Mouse (Mus musculus): ENCODE measurements at regions not wholly inside any gene's neighbourhood (a gene's known extent, or its start where the extent isn't known, plus 50 kb on each side); places are given as distances from the start of the nearest gene placed in this dataset.

DNA sequence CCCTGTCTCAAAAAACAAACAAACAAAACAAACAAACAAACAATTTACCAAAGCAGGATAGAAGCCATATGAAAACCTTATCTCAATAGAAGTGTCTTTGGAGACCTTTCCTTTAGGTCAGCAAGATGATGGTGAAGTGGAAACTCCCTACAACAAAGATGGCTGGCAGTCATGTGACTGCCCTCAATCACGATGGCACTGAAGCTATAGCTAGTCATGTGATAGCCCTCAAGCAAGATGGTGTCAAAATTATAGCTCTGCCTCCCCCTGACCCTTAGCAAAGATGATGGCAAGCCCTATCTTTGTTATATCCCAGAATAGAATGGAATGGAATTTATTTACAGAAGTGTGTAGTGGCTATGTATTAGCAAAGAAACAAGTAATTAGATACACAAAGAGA lies 423.2 kb downstream of the 1810013L24Rik start:
- no peak for DNase-seq (ENCODE audit: low spot score in 2 of 2)

DNA sequence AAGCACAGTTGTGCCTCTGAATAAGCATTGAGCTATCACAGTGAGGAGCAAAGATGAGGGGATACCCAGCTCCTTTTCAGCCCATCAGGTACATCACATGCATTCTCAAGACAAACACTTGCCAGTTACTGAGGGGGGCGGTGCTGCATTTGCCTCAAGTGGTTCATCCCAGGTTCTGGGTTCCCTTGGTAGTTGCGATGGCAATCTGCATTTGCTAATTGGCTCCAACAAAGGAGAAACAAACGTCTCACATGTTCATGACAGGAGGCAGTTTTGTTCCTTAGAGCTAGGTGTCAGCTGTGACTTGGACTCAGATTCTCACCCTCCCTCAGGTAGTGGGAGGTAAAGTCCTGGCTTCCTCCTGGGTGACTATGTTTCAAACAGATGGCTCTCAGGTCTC lies 425.5 kb downstream of the 1810013L24Rik start:
- DNase-seq (ENCODE audit: low spot score in 2 of 2): no peak

DNA sequence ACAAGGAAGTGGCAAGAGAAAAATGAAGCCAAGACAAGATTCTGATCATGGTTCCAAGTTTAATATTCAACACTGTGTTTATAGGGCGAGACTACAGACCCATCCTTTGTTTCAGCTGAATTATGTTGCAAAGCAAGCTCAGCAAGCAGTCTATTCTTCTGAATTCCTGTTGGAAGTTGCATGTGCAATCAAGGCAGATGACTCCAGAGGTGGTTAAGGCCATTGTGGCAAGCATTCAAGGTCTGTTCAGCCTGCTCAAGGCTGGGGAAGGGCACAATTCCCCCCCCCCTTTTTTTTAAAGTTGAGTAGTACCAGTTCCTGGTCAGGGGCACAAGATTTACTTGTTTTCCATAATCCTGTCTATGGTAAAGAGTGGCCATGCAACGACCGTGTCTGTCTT lies 431.1 kb downstream of the 1810013L24Rik start:
- DNase-seq (ENCODE audit: low spot score in 2 of 2): no peak

DNA sequence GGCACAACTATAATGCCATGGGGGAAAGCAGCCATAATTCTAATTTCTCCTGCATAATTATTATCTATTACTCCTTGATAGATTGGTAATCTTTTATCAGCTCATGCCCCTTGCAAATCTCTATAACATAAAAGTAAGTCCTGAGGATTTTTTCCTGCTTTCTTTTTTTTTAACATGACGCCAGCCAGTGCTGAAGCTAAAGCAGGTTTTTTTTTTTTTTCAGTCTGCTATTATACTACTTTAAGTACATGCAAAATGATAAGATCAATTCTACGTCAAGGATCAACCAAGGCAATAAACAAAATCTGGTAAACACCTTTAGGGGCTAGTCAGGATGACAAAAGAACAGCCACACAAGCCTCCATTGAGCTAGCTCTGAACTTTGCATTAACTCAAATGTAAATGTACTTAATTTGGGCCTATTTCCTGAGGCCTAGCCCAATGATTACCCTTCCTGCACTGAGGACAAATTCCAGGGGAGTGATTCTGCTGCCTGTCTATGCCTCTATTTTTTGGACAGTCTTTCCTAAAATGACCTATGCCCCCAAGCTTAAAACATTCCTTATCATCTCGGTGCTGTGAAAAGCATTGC lies 434.8 kb downstream of the 1810013L24Rik start:
- DNase-seq (ENCODE audit: low spot score in 2 of 2): no peak

DNA sequence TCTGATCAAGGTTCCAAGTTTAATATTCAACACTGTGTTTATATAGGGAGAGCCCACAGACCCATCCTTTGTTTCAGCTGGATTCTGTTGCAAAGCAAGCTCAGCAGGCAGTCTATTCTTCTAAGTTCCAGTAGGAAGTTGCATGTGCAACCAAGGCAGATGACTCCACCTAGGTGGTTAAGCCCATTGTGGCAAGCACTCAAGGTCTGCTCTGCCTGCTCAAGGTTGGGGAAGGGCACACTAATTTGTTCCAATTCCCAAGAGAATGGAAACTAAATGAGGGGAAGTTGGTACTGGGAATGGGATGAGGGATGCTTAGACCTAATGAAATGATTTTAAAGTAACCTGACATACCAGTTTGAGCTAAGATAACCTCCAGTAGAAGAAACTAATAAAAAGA lies 437.3 kb downstream of the 1810013L24Rik start:
- no peak for DNase-seq (ENCODE audit: low spot score in 2 of 2)

DNA sequence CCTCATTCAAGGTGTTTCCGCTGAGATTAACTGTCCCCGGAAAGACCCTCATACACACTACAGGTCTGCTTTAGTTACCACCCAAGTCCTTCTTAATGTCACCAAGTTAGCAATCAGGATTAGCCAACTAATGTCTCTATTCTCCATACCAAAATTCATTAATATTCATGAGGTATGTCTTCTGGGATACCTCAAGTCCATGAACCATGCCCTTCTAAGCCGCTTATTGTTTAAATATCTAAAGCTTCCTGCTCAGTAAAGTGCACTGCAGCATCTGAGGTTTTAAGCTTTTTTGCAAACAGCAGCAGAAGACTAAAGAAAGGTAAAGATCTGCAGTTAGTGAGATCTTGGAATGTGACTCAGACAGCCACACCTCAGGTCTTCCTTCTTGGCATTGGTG lies 440.2 kb downstream of the 1810013L24Rik start:
- no peak for DNase-seq (ENCODE audit: low spot score in 2 of 2)

DNA sequence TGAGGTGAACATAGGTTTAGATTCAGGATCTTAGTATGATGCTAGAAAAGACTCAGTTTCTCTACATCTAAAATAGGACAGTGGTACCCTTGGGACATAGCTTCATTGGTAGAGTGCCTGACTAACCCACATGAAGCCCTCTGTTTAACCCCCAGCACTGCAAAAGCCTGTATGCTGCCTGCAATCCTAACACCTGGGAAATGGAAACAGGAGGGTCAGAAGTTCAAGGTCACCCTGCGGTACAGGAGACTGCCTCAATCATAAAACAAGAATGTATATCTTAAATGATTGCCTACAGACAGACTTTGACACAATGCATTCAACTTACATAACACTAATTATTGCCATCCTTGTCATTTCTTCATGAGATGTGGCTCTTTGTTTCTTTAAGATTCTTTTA lies 440.8 kb downstream of the 1810013L24Rik start:
- no peak for DNase-seq (ENCODE audit: low spot score in 2 of 2)

DNA sequence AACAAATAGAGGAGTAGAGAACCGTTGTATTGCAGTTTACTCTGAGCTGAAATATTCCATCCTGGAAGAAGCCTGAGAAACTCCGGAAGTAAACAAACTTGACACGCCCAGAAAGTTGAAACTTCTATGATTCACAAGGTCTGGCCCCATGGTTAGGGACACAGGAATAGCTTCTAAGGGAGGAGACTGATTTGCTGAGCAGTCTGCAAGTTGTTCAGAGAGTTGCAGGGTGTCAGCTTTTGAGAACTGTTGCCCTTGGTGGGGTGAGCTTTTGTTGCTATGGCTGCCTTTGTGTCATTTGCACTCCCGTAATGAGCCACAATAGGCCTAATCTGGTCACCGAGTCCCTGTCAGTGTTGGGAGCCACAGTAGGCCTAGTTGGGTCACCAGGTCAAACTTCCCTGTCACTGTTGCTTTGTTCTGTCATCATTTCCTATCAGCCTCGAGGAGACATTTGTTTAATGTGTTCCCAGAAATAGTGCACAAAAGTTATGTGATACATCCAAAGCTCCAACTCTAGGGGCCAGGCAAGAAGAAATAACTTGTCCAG lies 443.9 kb downstream of the 1810013L24Rik start:
- no peak for DNase-seq (ENCODE audit: low spot score in 2 of 2)

DNA sequence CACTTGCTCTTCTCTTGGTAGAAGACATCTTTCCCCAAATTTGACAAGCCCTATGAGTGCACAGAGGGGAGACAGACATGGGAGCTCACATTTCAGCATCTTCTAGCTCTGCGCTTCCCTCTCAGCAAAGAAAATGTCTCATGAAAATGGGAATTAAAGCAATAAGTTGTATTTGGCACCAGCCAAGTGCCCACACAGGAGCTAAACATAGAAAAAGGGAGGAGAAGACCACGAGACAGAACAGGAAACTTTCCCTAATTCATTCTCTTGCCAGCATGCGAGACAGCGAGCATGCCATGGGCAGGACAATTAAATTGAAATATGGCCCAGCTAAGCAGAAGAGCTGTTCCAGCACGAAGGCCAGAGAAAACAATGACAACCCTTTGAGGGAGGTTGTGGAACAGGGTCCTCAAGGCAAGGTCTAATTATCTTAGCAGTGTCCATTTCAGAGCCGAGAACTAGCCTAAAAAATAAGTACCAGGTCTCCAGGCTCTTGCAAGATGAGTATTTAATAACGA lies 444.7 kb downstream of the 1810013L24Rik start:
- DNase-seq (ENCODE audit: low spot score in 2 of 2): no peak

DNA sequence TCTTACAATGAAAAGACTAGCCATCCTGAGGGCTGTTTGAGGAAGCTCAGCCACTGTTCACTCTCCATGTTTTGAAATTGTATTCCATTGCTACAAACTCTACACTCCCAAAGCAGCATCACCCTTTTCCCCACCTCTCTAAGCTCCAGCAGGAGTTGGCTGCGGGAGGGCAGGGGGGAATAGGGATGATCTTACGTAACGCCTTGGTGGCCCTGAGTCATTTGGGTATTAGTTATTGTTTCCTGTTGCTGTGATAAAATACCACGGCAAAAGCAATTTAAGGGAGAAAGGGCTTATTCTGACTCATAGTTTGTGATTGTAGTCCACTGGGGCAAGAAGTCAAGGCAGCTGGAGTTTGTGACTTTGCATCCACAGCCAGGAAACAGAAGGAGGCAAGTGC lies 445.5 kb downstream of the 1810013L24Rik start:
- no peak for DNase-seq (ENCODE audit: low spot score in 2 of 2)

DNA sequence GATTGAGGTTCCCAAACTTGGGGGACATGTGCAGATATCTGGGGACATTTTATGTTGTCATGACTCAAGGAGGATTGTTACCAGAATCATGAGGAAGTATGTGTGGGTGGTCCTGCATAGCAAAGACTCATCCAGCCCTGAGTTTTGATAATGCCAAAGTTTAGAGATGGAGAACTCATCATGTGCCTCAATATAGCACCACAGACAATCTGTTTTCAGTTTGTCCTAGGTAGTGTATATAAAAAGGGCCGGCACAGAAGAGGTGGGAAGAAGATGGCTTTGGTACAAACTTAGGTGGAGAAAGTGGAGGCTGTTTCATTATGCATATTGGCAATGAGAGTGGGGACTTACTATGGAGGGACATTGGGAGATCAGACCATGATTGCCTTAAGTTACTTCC lies 447.2 kb downstream of the 1810013L24Rik start:
- no peak for DNase-seq (ENCODE audit: low spot score in 2 of 2)

DNA sequence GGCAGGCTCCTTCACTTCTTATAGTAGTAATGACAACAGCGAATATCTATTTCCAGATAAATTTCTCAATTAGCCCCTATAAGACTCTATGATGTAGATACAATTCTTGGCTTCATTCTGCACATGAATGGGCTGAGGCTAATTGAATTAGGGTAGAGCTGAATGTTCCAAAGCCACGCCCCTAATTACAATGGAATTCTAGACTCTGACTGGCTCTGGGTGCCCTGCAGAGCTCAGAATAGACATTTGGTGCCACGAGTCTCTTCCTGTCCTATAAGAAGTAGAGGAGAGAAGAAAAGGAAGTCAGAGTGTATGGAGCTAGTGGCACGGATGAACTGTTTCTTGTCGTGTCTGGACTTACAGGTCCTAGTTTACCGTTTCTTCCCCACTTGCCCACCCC lies 449.8 kb downstream of the 1810013L24Rik start:
- DNase-seq (ENCODE audit: low spot score in 2 of 2): no peak

DNA sequence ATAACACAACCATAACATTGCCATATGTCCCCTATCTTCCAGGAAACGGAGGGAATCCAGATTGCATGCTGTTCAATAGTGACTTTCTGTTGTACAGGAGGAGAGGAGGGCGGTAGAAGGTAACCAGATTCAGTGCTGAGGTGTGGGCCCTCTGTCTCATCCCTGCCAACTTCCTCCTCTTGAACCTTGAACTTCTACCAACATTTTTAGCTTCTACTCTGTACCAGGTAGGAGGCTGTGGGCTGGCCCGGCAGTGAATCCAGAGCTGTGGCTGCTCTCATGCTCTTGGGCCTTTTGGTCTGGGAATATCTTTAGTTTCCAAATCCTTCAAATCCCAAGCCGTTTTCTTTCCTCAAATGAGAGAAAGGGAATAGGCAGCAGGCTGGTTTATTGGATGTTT lies 450.5 kb downstream of the 1810013L24Rik start:
- no peak for DNase-seq (ENCODE audit: low spot score in 2 of 2)

DNA sequence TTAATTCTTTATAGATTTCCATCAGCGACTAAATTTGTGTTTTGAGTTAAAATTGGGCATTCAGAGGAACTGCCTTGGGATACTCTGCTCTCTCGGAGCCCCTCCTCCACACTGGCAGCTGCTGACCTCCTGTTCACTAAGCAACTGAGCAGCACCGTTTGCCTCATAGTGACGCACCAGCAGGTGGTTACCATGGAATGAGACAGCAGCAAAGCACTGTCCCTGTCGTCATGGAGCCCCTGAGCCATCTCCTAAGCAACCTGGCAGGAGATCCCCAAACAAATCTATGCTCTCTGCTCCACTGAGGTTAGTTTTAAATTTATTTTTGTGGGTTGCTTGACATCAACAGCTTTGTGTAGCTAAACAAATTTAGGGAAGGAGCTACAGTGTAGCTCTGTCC lies 451.0 kb downstream of the 1810013L24Rik start:
- DNase-seq (ENCODE audit: low spot score in 2 of 2): peak; percentile 71 to 77

DNA sequence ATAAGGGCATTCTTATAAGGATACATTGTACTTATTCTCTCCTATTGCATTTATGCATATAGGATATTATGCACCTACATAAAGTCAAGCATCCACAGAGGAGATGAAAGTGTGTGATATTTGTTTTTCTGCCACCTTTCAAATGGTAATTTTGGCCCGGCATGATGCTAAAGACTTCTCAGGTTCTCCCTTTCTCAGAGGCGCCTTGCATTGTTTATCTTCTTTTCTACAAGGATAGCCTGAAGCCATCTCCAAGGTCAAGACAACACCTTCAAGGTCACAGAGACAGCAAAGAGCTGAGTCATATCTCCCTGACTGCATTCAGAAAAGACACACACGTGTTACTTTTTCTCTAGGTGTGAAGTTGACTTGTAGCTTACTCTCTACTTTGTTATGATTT lies 454.5 kb downstream of the 1810013L24Rik start:
- no peak for DNase-seq (ENCODE audit: low spot score in 2 of 2)

DNA sequence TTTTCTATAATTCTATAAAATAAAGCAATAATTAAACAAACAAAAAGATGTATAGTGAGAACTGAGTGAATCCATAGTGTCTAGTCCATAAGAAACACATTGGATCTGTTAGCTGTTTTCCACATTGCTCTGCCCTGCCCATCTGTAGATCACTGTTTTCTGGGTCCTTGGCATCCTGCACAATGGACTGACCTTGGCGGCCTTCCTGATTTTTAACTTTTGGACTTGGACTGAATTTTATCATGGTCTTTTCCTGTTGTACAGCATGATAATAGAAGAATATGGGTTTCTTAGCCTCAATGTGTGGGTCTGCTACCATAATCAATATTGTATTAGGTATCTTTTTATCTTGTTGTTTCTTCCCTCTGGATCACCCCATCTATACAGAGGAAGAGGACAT lies 456.0 kb downstream of the 1810013L24Rik start:
- no peak for DNase-seq (ENCODE audit: low spot score in 2 of 2)

DNA sequence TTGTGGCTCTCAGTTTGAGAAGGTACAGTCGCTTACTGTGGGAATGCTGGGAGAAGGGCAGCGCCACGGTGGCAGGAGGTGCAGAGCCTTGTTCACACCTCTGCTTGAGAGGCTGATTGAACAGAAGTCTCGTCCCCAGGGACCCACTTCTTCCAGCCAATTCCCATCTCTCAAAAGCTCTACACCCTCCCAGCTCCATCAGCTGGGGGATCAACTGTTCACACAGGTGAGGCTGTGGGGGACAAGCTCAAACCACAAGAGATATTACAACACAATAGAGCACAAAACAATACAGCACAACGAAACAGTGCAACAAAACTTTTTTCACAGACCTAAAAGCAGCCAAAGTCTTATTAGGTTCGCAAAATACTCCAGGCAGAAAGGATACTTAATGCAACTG lies 457.7 kb downstream of the 1810013L24Rik start:
- no peak for DNase-seq (ENCODE audit: low spot score in 2 of 2)

DNA sequence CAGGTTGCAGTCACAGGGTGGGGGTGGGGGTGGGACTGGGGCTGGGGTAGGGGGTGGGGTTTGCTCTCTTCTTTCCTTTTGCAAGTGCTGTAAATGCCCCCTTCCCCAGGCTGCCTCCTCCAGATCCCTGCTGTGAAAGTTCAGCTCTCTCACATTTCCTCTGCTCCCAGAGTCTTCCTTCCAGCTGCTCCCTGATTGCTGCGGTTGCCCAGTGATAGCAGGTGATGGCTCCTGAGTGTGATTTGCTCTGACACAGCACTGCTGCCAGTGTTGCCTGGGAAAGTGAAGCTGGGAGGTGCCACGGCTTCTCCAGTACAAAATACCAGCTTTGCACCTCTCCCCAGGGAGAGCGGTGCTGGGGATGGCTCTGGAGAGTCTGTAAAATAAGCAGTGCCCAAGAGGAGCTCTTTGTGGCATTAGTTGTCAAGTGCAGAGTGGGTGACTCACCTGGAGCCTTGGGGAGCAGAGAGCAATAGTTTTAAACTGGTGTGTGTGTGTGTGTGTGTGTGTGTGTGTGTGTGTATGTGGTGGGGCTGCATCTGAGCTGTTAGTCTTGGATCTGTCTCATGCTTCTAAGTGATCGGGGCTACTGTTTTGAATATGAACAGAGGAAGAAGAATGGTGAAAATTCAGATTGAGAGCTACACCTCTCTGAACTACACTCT lies 461.6 kb downstream of the 1810013L24Rik start:
- no peak for DNase-seq (ENCODE audit: low spot score in 2 of 2)

DNA sequence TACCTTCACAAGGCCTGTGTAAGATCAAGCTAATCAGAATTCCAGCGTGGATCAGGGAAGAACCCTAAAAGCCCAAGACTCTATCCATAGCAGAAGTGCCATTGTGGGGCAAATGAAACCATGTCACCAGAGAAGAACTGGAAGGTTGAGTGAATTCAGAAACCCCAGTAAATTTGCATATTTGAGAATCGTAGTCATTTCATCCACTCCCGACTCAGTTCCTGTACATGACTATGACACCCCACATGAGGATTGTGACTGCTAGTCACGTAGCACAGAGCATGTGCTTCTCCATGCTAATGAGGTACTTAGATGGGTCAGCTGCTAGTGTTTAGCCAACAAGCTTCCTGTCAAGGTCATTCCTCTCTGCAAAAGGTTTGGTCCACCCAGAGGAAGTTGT lies 473.2 kb downstream of the 1810013L24Rik start:
- no peak for DNase-seq (ENCODE audit: low spot score in 2 of 2)

DNA sequence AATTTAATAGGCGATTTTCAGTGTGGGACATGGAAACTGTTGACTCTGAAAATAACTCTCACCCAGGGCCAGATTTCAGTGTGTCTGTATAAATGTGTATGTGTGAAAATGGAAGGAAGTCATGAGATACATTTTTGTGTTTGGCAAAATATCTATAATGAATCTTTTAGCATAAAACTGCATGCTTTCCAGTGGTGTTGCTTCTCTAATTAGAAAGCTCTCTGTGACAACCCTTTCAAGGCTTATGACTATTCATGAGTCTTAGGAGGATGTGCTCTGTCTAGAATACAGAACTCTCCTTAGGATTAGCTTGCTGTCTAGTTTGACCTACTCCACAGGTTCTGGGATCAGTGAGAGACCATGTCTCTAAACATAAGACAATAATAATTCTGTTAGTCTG lies 474.2 kb downstream of the 1810013L24Rik start:
- DNase-seq (ENCODE audit: low spot score in 2 of 2): no peak

DNA sequence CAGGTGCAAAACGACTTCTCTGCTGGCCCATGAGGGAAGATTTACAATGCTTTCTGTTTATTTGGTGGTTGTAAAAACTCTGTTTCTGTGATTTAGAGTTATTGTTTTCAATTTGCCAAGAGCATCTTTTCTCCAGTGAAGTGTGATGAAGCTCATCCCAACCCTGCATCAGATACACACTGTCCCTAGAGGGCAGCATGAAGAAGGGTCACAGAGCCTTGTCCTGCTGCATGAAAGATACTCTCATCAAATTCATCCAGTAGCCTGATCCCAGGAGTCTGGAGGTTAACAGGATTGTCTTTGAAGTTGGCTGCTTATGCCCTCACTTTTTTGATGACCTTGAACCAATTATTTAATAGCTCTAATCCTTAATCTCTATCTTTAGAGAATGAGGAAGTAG lies 480.8 kb downstream of the 1810013L24Rik start:
- DNase-seq (ENCODE audit: low spot score in 2 of 2): no peak

DNA sequence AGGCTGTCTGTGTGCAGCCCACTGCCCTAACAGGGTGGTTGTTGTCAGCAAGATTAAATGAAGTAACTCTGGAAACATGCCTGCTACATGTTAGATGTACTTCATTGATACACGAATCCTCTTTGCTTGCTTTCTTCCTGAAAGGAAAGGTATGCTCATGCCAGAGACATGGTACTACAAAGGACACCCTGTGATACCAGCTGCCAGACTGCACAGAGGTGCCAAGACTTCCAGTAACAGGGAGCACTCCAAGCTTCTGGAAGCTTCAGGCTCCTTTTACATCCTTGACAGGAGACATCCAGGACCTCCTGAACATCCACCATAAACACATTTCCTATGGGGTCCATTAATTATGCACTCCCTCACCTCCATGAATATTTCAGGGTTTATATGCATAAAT lies 505.7 kb downstream of the 1810013L24Rik start:
- no peak for DNase-seq (ENCODE audit: low spot score in 2 of 2)

DNA sequence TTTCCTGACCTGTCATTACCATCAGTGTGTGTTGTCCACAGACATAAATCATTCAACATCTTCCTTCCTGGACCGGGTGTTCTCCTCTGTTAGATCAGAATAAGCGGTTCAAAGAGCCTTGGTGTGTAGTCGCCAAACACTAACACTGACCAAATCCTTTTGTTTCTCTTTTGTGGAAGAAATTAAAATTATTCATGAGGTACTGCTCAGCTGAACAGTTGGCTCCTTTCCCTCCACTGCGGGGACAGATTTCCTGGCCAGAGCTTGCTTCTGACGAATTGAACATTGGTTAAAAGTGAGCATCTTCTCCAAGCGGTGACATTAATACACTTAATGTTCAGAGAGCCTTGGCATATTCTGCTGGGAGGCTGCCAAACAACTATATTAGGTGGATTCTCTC lies 506.2 kb downstream of the 1810013L24Rik start:
- peak; percentile 30 to 31 for DNase-seq (ENCODE audit: low spot score in 2 of 2)
